Mouse (Mus musculus) MEL (cell line): ENCODE data around the gene Gnb4.
A peak's percentile ranks its signal among the peaks of the same experiment; 100 is the strongest.

ENCODE experiments used
- CHD2 ChIP-seq: IDR thresholded peaks from 2 replicates; pipeline ENCODE4 v1.6.1; 2011; ENCODE audit warnings: low read length, improper control_type of control experiment
- CTCF ChIP-seq, 3 experiments: IDR thresholded peaks in 2 of 3; conservative IDR thresholded peaks in 1 of 3; 2 replicates each; pipeline ENCODE4 v1.5.1; 2011 to 2012; ENCODE audit warnings: low read length in 3 of 3, low read depth in 2 of 3, mild to moderate bottlenecking in 2 of 3, improper control_type of control experiment in 1 of 3, inconsistent platforms in 1 of 3, mixed read lengths in 1 of 3, moderate library complexity in 1 of 3; ENCODE audit not compliant: control insufficient read depth in 1 of 3, insufficient read depth in 1 of 3, poor library complexity in 1 of 3, severe bottlenecking in 1 of 3
- EP300 ChIP-seq, 2 experiments: IDR thresholded peaks; 2 replicates each; pipeline ENCODE4 v1.6.1; 2011; ENCODE audit warnings: improper control_type of control experiment in 2 of 2, low read length in 2 of 2, low read depth in 1 of 2, mild to moderate bottlenecking in 1 of 2
- GATA1 ChIP-seq: IDR thresholded peaks from 2 replicates; pipeline ENCODE4 v1.6.1; 2011; ENCODE audit warnings: low read depth, low read length, improper control_type of control experiment
- HCFC1 ChIP-seq: IDR thresholded peaks from 2 replicates; pipeline ENCODE4 v1.6.1; 2012; ENCODE audit warnings: low read depth, mild to moderate bottlenecking, inconsistent platforms, low read length, improper control_type of control experiment, moderate library complexity
- MEF2A ChIP-seq: IDR thresholded peaks from 2 replicates; pipeline ENCODE4 v1.6.1; 2014; ENCODE audit warnings: low read depth, mild to moderate bottlenecking, inconsistent platforms, low read length, improper control_type of control experiment; ENCODE audit not compliant: poor library complexity, insufficient replicate concordance, severe bottlenecking; ENCODE audit errors: extremely low read depth
- MYC ChIP-seq: IDR thresholded peaks from 2 replicates; pipeline ENCODE4 v1.6.1; 2011; ENCODE audit warnings: low read depth, mild to moderate bottlenecking, low read length, improper control_type of control experiment, moderate library complexity
- NELFE ChIP-seq: IDR thresholded peaks from 2 replicates; pipeline ENCODE4 v1.6.1; 2011; ENCODE audit warnings: low read depth, low read length, improper control_type of control experiment
- POLR2A ChIP-seq, 2 experiments: IDR thresholded peaks; 2 replicates each; pipeline ENCODE4 v1.6.1; 2011 to 2012; ENCODE audit warnings: low read length in 2 of 2, mild to moderate bottlenecking in 2 of 2, control low read depth in 1 of 2, improper control_type of control experiment in 1 of 2, low read depth in 1 of 2, moderate library complexity in 1 of 2; ENCODE audit not compliant: control insufficient read depth in 1 of 2, insufficient read depth in 1 of 2, poor library complexity in 1 of 2
- POLR2AphosphoS2 ChIP-seq: IDR thresholded peaks from 2 replicates; pipeline ENCODE4 v1.6.1; 2011; ENCODE audit warnings: low read length, improper control_type of control experiment
- USF1 ChIP-seq: IDR thresholded peaks from 2 replicates; pipeline ENCODE4 v1.6.1; 2014; ENCODE audit warnings: low read depth, mild to moderate bottlenecking, inconsistent platforms, low read length, improper control_type of control experiment, moderate library complexity
- ZC3H11A ChIP-seq: IDR thresholded peaks from 2 replicates; pipeline ENCODE4 v1.6.1; 2012; ENCODE audit warnings: low read depth, mild to moderate bottlenecking, inconsistent platforms, low read length, improper control_type of control experiment
- ZMIZ1 ChIP-seq: IDR thresholded peaks from 2 replicates; pipeline ENCODE4 v1.6.1; 2012; ENCODE audit warnings: low read depth, mild to moderate bottlenecking, inconsistent platforms, low read length, improper control_type of control experiment, moderate library complexity

DNA sequence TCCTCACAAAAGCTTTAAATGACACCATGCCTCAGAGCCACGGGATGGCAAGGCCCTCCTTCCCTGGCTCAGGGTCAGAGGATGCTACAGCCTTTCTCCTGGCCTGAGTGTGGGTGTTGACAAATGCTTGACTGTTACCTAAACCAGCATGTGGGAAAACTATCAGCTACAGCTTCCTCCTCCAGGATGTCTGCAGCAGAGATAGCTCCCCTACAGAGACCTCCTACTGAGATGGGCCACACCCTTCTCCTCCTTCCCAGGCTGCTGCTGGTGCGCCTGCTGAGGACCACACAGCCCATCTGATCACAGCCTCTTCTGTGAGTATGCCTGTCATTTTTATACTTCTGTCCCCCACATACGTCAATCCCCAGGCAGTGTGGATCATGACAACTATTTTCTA lies 17.1 kb downstream of the Gnb4 start:
- TF ChIP-seq MYC (peak; percentile 69), EP300 (IDR thresholded peaks at IDR 0.05; ENCODE audit: low read depth in 1 of 2, low read length in 2 of 2) (peak; percentile 91 to 95), CTCF (IDR thresholded peaks at IDR 0.05 in 2 of 3, conservative IDR thresholded peaks at IDR 0.05 in 1 of 3; ENCODE audit: control insufficient read depth in 1 of 3, insufficient read depth in 1 of 3, low read depth in 2 of 3, low read length in 3 of 3, poor library complexity in 1 of 3, severe bottlenecking in 1 of 3) (no peak), MEF2A (no peak), POLR2A (IDR thresholded peaks at IDR 0.05; ENCODE audit: control insufficient read depth in 1 of 2, insufficient read depth in 1 of 2, low read depth in 1 of 2, low read length in 2 of 2, poor library complexity in 1 of 2) (no peak), GATA1 (peak; percentile 91), NELFE (no peak), CHD2 (no peak), HCFC1 (no peak), ZMIZ1 (no peak), ZC3H11A (no peak), USF1 (no peak), POLR2AphosphoS2 (no peak)
